Mouse (Mus musculus) spleen, adult 18-20 months (tissue): ENCODE measurements at regions not wholly inside any gene's neighbourhood (a gene's known extent, or its start where the extent isn't known, plus 50 kb on each side); places are given as distances from the start of the nearest gene placed in this dataset.

Source experiments
- DNase-seq, 2 experiments: peaks; one replicate each; pipeline ENCODE4 v3.0.0; 2022; ENCODE audit warnings: mixed read lengths in 2 of 2

DNA sequence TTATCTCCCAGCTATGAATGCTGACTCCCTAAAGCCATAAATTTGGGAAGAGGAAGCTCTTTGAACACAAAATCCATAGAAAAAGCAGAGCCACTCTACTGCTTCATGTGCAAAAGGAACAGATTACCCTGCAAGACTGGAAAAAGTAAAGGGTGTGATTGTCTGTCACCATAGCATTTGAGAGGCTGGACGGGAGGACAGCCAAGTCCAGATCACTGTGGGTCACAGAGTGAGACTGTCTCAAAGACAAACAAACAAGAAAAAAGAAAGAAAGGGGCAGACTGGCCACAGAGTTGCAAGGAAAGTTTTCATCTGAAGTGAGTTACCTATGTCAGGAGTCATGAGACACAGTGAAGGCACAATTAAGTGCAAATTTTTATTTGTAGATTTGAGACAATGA lies 150.7 kb upstream of the Ccn2 start:
- DNase-seq, result no peak

DNA sequence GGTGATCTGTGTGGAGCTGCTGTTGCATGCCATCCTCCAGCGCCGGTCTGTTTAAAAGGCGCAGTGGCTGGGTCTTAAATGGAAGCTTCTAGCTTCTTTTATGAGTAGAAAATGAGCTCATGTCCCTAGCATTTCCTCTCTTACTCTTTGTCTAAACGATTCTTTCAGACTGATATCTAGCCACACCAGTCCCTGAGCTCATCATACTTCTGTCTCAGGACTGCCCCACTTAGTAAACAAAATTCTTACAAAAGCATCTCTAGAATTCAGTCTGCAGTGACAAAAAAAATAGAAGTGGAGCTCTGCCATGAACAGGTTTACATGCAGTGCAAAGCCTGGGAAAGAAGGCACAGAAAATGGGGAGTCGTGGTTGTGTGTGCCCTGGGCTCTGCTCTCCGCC lies 150.2 kb upstream of the Ccn2 start:
- DNase-seq, result no peak

DNA sequence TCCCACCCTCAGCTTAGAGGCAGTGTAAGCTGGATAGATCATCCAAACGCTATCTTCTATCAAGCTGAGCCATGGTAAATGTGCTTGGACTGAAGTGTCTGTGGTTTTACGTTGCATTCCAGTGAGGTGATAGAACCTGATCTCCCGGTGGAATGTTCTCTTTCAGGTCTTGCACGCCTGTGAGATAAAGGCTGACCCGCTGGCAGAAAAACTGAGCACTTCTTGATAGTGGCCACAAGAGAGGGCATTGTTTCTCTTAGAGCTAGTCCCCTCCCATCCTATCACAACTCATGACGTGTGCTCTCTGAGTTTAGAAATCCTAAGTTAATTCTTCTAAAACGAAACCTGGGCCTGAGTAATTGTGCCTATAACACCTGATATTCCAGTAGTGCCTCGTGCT lies 149.1 kb upstream of the Ccn2 start:
- no peak for DNase-seq

DNA sequence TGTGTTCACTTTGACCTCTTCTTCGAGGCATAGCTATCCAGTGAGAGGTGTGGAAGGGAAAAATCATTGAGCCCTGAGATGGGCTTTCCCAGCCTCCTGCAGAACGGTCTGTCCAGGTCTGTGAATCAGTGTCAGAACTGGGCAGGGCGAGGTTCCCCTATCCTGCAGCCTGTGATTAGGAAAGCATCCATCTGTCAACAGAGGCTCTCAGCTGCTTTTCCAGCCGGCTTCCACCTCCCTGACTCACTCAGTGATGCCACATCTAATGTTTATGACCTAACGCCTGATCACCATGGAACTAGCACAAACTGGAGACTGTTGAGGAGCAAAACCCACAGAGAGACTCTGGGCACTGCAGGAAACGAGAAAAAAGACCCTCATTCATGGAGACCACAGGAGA lies 148.1 kb upstream of the Ccn2 start:
- DNase-seq, result no peak

DNA sequence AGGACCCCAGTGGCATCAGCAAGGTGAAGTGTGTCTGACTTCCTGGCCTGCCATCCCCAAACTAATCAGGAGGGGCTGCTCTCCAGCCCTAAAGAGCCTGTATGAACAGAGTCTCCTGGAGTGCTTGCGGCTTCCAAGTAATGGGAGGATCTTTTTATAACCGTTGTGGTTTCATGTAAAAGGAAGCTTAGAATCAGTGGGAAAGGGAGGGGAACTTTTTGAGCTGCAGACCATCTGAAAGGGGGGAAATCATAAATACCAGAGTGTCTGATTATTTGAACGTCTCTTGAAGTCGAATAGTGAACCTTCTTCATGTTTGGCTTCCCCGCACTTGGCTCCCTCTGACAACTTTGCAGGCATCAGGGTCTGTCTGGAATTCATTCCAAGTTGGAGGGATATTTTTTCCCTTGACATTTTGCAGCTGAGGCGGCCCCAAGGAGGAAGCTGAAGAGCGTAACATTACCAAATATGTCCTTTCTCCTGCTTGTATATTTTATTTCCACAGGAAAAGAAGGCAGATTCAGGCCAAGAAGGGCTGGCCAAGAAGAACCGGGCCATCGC lies 147.2 kb upstream of the Ccn2 start:
- no peak for DNase-seq

DNA sequence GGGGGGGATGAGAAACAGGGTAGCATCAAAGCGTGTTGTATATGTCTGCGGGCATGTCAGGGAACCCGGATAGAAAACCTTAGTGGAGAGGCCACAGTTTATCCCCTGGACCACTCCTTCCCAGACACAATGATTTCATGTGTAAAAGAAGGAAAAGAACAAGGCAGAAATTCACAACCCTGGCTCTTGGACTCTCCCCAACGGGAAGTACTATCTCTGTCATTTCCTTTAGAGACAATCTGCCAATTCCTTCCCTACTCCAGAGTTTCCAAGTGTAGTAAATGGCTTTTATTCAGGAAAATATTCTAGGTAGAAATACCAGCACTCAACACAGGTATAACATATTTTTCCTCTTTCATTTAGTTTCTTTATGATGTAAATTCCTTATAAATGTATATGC lies 141.7 kb upstream of the Ccn2 start:
- no peak for DNase-seq

DNA sequence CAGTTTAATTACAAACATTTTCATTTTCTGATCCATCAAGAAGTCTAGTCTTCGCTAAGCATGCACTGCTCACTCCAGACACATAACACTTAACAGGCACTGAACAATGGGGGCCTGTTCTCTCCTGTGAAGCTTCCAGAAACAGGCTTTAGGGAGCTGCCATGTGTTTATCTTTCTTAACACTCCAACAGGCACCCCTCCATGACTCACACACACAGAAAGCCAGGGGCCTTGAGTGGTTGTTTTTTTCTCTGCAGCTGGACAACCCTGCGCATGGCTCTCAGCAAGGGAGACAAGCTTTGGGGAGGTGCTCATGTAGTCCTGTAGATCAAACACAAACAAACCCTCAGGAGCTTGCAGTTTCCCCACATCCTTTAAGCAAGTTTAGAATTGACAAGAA lies 136.6 kb upstream of the Ccn2 start:
- DNase-seq, result no peak

DNA sequence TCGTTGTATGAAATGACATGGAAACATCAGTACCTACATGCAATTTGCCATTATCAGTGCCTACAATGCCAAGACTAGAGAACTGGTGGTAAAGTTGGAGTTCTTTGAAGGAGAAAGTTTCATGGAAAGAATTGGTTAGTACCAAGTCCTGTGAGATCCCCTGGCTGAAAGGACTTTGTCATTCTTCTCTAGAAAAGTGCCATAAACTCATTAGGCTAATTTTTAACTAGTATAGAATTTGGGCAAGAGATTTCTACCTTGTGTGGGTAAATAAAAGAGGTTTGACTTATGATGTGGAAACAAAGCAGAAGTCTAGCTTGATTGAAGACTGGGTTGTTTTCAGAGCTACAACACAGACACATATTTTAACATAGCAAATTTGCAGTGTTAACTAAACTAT lies 131.4 kb upstream of the Ccn2 start:
- DNase-seq, result no peak

DNA sequence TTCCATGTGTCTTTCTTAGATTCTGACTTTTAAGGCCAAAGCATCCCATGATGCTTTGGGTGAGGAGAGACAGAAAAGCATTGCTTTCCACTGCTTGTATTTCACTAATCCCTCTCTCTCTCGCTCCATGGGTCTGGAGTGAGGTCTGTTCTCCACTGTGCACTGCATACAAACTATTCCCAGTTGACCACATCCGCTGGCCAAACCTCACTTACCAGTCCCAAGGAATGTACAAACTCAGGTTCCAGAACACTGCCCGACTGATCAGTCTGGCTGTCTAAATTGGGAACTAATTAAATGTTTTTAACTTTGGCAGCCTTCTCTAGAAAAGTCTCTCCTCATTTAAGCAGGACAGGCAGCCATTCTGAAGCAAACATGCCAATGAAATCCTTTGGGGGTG lies 130.9 kb upstream of the Ccn2 start:
- DNase-seq, result no peak

DNA sequence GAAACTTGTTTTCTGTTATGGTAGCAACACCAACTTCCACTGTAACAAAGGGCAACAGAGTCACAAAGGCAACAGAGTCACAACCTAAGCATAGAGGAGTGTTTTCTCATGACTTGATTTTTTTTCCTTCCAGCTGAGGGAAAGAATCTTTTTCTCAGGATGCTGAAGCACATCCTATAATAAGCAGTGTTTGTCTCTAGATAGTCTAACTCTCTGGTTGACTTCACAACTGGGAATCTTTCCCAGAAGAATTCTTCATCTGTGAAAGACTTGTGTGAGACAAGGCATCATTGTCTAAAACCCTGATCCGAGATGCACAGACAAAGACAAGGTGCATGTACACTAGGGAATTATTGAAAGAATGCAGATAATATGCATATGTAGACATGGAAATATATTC lies 125.5 kb upstream of the Ccn2 start:
- DNase-seq, result no peak

DNA sequence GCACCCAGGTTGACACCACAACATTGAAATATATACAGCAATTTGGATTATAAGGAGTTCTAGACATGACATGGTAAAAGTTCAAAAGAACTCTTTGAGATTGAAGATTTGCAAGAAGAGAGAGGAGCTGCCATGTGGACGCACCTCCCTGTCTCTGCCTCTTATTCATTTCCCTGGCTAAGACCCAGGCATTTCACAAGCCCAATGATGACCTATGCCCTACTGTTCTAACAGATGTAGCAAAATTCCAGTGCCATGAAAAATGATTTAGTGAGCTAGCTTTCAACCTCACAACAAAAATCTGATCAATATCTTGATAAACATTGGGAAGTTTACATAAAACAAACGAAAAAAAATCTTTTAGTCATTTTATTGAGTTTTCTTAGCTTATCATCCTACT lies 123.7 kb upstream of the Ccn2 start:
- DNase-seq, result no peak

DNA sequence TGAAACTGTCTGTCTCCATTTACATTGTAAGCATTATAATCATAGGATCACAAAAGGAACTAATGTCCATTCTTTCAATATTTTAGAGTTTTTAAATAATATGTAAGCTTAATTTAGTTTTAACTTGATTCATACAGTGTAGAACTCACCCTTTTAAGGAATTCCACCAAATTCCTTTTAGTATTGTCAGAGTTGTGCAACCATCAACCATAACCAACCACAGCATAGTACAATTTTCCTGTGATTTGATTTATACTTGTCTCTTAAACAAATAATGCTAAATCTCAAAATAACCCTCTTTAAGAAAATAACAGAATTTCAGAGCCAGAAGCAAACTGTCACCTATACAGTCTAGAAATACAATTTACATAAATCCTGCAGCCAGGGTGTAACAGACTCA lies 119.0 kb upstream of the Ccn2 start:
- DNase-seq, result no peak

DNA sequence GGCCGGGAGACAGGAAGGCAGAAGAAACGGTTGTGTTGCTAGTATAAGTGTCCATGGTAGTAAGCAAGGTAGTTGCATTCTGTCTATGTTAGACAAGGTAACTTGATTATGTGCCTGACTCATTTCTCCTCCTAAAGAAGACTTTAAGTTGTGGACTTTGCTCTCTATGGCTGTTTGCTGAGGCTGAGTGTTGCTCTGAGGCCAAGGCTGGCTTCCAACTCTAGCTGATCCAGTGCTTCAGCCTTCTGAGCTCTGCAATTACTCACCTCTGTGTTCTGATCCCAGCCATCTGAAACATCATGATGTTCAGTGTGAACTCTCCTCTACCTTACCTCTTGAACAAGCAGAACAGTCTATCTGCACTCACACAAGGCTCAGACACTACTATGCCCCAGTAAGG lies 116.7 kb upstream of the Ccn2 start:
- DNase-seq, result no peak

DNA sequence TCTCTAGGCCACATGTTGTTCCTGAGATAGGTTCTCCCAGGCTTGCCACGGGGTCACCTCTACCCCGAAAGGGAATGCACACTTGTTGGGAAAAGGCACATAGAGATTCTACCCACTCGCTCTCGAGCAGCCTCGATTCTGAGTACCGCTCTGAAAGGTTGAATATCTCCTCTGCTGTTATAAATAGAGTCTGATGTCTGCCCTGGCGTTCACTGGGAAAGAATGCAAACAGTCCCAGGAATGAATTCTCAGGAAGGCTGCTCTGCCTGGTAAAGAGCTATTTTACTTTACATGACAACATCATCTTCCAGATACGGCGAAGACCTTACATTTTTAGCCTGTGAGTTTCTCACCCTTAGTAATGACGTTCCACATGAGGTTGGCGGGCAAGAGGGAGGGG lies 116.1 kb upstream of the Ccn2 start:
- no peak for DNase-seq

DNA sequence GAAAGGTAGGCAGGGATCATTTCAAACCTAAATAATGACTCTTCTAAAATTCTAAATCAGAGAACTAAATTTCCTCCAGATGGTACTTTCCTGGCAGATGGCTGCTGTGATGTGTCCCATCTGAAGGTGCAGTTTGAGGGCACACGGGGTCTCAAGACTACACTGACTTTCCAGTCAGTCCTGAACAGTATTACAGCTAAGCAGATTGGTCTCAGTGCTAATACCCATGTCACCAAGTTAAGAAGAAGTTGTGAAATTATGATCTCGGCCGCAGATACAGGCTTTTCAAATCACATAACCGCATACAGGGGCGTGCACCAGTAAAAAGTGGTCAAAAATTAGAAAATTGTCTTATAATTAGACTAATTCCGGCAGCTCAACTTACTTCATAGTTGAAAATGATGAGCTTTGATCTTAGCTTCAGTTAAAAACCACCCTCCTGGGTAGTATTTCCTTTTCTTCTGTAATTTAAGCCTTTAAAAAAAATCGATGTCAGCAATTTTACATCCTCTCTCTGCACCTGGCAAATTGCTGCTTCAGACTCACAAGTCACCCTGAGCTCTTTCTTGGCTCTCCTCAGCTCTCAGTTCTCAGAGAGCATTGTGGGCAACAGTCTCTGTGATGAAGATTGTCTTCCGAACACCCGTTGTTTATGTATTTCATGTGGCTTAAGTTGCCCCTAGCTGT lies 113.2 kb upstream of the Ccn2 start:
- DNase-seq, result no peak

DNA sequence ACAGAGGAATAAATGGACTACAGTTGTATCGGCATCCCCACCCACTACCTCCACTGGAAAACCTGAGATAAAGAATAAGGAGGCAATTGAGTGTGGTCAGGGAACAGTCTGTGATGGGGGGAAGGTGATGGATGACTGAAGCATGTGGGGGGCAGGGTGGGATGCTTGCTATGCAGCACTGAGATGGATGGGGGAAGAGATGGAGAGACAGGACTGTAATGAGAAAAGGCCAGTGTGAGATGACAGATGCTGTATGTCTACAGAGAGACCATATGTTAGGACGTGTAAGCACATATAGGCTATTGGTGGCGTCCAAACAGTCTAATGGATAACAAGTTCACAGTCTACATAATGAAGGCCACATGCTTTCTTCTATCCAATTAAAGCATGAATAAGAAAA lies 112.2 kb upstream of the Ccn2 start:
- DNase-seq, result no peak

DNA sequence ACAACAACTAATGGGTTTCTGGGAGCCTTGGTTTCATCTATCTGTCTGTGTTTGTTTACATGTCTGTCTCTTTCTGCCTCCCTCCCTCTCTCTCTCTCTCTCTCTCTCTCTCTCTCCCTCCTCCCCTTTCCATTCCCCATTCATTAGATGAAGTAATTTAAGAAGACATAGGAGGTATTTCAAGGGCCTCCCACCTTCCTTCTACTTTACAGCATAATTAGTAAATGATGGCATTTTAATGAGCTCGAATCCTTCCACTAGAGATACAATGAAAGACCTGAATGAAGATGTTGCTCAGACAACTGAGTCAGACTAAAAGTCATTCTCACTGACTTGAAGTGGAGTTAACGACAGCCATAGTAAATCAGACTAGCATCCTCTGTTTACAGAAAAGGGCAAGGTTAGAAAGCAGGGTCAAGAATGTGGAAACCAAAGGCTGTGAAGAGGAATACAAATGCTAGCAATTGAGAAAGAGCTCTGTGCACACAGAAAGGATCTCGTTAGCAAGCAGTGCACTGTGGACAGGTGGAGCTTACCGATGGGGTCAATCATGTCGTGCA lies 111.1 kb upstream of the Ccn2 start:
- DNase-seq, result no peak

DNA sequence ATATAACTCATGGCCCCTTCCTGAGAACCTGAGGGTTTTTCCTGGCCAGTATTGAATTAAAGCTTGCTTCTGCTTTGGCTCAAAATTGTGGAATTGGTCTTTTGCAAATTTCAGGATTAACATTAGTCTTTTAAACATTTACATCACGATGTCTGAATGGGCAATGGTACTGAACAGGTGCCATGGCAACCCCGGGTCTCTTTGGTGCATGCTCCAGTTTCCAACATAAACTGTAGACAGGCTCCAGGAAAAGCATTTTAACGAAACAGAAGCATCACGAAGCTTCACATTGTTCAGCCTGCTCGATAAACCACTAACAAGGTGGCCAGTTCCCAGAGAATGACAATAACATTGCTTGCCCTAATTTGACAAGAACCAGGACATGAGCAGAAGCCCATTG lies 109.8 kb upstream of the Ccn2 start:
- no peak for DNase-seq

DNA sequence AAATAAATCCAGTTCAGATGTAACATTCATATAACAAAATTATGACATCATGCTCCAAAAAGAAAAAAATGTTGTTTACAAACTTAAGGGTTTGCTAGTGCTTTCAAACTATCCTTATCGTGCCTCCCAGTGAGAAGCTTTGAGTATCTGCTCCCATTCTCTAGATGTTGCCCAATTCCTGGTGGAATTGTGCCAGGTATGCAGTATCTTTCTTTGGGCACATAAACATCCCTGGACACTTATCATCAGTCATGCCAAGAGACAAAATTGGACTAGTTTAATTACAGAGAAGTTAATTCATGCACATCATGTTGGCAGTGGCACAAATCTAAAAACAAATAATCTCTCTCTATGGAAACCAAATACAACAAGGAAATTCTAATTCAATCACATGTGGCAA lies 109.0 kb upstream of the Ccn2 start:
- DNase-seq, result no peak

DNA sequence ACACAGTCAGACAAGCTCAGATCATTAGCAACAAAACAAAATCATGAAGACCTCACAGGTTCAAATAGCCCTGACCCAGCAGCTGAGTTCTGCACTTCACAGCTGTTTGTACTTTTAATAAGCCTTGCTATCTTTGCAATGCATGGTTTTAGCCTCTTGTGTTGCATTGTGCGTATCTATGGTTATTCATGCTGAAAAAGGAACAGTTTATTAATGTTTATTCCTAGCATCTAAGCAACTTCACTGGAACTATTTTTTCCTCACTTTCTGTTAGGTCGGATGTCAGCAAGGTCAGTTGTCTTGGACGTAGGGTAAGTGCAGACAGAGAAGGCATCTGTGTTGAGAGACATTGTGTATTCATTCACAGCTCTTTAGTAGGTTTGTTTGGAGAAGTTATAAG lies 107.3 kb upstream of the Ccn2 start:
- DNase-seq, result no peak

DNA sequence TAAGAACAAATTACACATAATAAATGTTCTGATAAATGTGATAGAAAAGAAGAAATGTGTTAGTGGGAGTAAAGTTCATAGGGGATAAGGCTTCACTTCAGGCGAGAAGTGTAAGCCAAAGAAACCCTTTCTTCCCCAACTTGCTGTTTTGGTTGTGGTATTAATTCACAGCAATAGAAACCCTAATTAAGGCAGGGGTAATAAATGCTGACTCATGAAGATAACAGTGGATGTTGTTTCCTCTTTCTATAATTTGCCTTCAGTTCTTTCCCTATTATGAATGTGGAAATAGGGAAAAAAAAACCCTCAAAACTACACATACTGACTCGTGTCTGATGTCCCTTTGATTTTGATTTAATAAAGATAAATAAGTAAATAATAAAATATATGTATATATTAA lies 104.8 kb upstream of the Ccn2 start:
- no peak for DNase-seq

DNA sequence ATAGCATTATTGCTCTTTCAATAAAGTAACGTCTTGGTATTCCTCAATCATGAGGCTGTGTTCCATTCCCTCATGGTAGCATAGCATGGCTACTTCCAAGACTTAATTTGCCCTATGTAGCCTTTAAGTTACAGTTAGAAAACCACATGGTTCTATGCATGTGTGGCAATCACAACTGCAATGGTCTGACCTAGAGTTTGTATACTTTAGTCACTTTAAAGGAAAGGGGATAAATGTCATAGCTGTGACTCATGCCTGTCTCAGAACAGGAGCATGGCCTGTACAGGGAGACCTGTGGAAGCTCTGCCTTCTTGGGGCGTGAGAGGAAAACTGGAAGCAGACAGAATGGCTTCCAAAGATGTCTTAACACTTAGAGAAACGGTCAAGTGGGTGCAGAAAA lies 103.4 kb upstream of the Ccn2 start:
- DNase-seq, result no peak

DNA sequence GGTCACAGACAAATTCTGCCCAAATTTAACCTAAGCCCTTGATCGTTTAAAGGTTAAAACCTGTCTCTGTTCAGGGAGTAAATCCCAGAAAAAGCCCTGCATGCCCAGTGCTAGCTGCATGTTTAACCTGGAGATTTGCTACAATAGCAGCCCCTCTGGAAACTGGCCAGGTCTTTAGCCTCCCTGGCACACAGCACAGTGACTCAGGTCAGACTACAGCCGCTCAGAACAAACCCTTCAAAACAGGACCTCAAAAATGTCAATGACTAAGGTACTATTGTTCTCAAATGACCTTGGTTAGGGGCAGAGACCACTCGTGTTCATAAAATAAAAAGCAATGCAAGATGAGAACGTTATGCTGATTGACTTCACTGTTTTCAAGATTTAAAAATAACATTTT lies 101.8 kb upstream of the Ccn2 start:
- DNase-seq, result no peak

DNA sequence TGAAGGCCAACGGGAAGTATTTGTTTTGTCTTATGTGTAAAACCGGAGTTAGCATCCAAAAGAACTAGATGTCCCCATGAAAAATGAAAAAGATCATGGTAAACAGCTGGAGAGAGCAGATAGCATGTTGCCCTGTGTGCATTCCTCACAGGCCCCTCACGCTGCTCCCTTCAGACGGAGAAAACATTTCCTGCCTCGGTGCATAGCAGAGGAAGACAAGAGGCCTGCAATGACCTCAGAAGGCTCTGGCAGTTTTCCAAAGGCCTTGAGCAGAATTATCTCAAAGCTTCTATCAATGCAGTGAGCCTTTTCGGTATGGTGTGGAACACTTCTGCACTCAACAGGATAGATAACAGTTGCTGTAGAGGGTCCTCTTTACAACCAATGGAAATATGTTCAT lies 101.3 kb upstream of the Ccn2 start:
- peak in 1 of 2 experiments; percentile 4 for DNase-seq
